Mouse (Mus musculus): ENCODE results near the gene Tent2. TPM values are rescaled to one million over a fixed set of nuclear protein-coding genes. Genes with fewer than 3 reads are reported as not detected.
A peak's percentile ranks its signal among the peaks of the same experiment; 100 is the strongest.
"Not testable (repeated sequence)": the region's sequence is repeated elsewhere in the genome, so short reads cannot be mapped to it uniquely, and the experiment has no call there.

The Tent2 gene
- polyA plus RNA-seq, 1 experiment from 2014 or later: 72.1 TPM

DNA sequence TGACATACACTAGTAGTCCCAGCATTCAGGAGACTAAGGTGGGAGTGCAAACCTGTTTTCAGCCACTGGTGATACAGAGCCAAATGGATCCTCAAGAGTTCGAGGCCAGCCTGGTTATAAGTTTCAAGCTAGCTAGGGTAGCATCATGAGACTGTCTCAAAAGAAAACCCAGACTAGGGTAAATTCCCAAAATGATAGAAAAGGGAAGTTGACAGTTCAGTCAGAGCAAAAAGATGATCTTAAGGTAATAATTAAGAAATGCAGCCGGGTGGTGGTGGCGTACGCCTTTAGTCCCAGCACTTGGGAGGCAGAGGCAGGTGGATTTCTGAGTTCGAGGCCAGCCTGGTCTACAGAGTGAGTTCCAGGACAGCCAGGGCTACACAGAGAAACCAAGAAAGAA, 4.4 kb downstream of the Tent2 start:
- Histone ChIP-seq H3K4me1 (peaks cover 18% of the 10 kb centered on the region), H3K36me3 (peaks cover 15% of the 10 kb centered on the region)
- not testable (repeated sequence) for H3K4me2 ChIP-seq (replicated peaks); H3K9ac ChIP-seq; H3K27me3 ChIP-seq; H3K4me3 ChIP-seq; ATAC-seq (ENCODE audit: low FRiP score, low read depth); H3K27ac ChIP-seq; H3K9me3 ChIP-seq
- WGBS: 96% methylated on average over 5 of the region's 5 CpGs

- no peaks in the 10 kb centered on the region for H3K27me3 ChIP-seq
- no peak overlapping the region for H3K4me3 ChIP-seq
- ATAC-seq (ENCODE audit: low FRiP score, low read depth): no peak
- peaks cover 41% of the 10 kb centered on the region for H3K36me3 ChIP-seq
- no peaks in the 10 kb centered on the region for H3K4me1 ChIP-seq
- WGBS: 98% methylated on average over 1 of the region's 1 CpGs
- H3K9me3 ChIP-seq: no peaks in the 10 kb centered on the region
- H3K4me2 ChIP-seq (replicated peaks): no peak overlapping the region
- H3K9ac ChIP-seq: no peak overlapping the region
- H3K27ac ChIP-seq: no peak overlapping the region
Measured at GRCm38 (mm10) chr13:93180351-93180750, 11.8 kb downstream of the Tent2 start.

GRCm38 (mm10) chr13:93179522-93179921, 12.7 kb downstream of the Tent2 start:
- Histone ChIP-seq H3K27ac (no peak overlapping the region), H3K9ac (no peak overlapping the region), H3K4me1 (no peaks in the 10 kb centered on the region), H3K4me3 (no peak overlapping the region), H3K4me2 (replicated peaks) (no peak overlapping the region), H3K9me3 (no peaks in the 10 kb centered on the region), H3K27me3 (no peaks in the 10 kb centered on the region), H3K36me3 (peaks cover 46% of the 10 kb centered on the region)
- ATAC-seq (ENCODE audit: low FRiP score, low read depth): no peak
- WGBS: 89% methylated on average over 2 of the region's 2 CpGs

- H3K4me3 ChIP-seq: no peak overlapping the region
- no peak overlapping the region for H3K27ac ChIP-seq
- H3K4me1 ChIP-seq: no peaks in the 10 kb centered on the region
- no peak overlapping the region for H3K9ac ChIP-seq
- no peak overlapping the region for H3K4me2 ChIP-seq (replicated peaks)
- H3K36me3 ChIP-seq: peaks cover 42% of the 10 kb centered on the region
- ATAC-seq (ENCODE audit: low FRiP score, low read depth): no peak
- H3K27me3 ChIP-seq: no peaks in the 10 kb centered on the region
- no peaks in the 10 kb centered on the region for H3K9me3 ChIP-seq
Measured at GRCm38 (mm10) chr13:93177571-93177970, 14.6 kb downstream of the Tent2 start.

GRCm38 (mm10) chr13:93163303-93163702, 28.9 kb downstream of the Tent2 start:
- H3K4me3 ChIP-seq: no peak overlapping the region
- peaks cover 43% of the 10 kb centered on the region for H3K36me3 ChIP-seq
- ATAC-seq (ENCODE audit: low FRiP score, low read depth): no peak
- H3K27me3 ChIP-seq: no peaks in the 10 kb centered on the region
- H3K9ac ChIP-seq: no peak overlapping the region
- no peak overlapping the region for H3K27ac ChIP-seq
- no peaks in the 10 kb centered on the region for H3K4me1 ChIP-seq
- 93% methylated on average over 4 of the region's 4 CpGs for WGBS
- no peak overlapping the region for H3K4me2 ChIP-seq (replicated peaks)
- no peaks in the 10 kb centered on the region for H3K9me3 ChIP-seq

DNA sequence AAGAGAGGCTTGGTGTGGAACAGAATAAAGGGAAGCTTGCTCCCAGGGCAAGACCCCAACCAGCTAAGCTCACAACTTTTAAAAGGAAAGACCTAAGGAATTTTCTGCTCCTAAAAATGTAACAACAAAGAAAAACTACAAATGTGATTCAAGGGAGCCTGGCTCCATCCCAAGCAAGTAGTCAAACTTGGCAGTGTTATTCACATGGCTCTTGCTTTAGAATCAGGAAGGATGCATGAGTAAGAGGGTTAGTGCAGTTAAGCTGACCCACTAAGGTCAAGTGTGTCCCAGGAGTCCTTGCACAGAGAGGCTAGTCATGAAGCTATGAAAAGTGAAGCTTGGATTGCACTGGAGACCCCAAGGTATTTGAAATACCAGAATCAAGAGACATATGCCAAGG, 29.7 kb downstream of the Tent2 start:
- Histone ChIP-seq H3K36me3 (peaks cover 42% of the 10 kb centered on the region), H3K4me3 (no peak overlapping the region), H3K27me3 (no peaks in the 10 kb centered on the region), H3K27ac (no peak overlapping the region), H3K4me1 (no peaks in the 10 kb centered on the region), H3K9ac (no peak overlapping the region), H3K9me3 (no peaks in the 10 kb centered on the region), H3K4me2 (replicated peaks) (no peak overlapping the region)
- no peak for ATAC-seq (ENCODE audit: low FRiP score, low read depth)

DNA sequence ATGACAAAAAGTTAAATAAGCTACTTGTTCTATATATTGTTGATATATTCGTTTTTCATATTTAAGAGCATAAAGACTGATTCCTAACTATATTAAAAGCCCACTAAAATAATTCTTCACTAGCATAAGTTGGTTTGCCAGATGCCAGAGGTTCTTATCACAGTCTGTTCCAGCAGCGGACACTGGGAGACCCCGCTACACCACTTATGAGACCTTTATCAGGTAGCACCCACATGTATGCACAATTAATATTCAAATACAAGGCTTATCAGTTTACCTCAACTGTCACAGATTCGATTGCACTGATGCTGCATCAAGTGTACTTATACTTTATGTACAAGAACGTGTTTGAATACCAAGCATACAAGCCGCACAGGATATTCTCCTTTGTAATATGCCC, 33.9 kb downstream of the Tent2 start:
- no peak overlapping the region for H3K9ac ChIP-seq
- no peaks in the 10 kb centered on the region for H3K4me1 ChIP-seq
- no peak for ATAC-seq (ENCODE audit: low FRiP score, low read depth)
- no peaks in the 10 kb centered on the region for H3K27me3 ChIP-seq
- H3K9me3 ChIP-seq: no peaks in the 10 kb centered on the region
- WGBS: 94% methylated on average over 6 of the region's 6 CpGs
- H3K4me3 ChIP-seq: no peak overlapping the region
- peaks cover 32% of the 10 kb centered on the region for H3K36me3 ChIP-seq
- no peak overlapping the region for H3K4me2 ChIP-seq (replicated peaks)
- no peak overlapping the region for H3K27ac ChIP-seq

- Histone ChIP-seq H3K9ac (no peak overlapping the region), H3K27ac (no peak overlapping the region), H3K4me1 (no peaks in the 10 kb centered on the region), H3K27me3 (no peaks in the 10 kb centered on the region), H3K9me3 (no peaks in the 10 kb centered on the region), H3K4me2 (replicated peaks) (no peak overlapping the region), H3K4me3 (no peak overlapping the region), H3K36me3 (peaks cover 34% of the 10 kb centered on the region)
- ATAC-seq (ENCODE audit: low FRiP score, low read depth): no peak
- 74% methylated on average over 1 of the region's 1 CpGs for WGBS
Measured at GRCm38 (mm10) chr13:93153280-93153679, 38.9 kb downstream of the Tent2 start.

DNA sequence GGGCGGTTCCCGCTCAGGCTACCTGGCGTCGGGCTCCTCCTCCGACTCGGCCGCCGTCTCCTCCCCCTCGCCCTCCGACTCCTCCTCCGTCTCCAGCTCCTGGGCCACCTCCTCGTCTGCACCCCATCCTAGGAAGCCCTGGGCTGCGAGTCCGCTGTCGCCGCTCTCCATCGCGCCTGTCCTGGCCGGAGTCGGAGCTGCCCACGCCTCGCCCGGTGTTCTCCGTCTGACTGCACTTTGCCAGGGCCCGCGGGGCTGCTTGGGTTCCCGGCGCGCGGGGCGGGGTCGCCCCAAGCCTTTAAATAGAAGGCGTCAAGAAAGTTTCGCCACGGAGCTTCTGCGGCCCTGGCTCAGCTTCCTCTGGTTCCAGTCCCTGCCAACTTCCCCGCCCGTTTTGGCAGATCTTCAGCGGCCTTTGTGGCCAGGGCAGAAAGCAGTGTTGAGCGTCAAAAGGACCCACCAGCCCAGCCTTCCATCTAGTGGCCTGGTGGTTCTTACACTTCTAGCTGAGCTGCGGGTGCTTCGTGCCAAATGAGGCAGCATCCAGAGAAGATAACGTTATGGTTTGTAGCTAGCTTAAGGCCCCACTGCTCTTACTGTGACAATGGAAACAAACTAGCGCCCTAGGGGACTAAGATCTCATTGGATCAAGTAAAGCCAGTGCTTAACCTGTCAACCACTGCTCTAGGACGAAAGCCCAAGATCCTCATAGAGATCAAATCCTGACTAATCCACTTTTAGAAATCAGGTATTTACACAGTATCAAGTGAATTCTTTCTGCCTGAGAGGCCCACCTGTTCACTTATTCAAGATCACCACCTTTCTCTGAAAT, 47.6 kb downstream of the Tent2 start, which contains the start of gene Cmya5:
Cmya5 (minus strand) TSS at position 389 of the 832 bp plus-strand sequence.
- Histone ChIP-seq H3K27me3 (no peaks in the 10 kb centered on the region), H3K9ac (peak within 1 kb of the TSS; percentile 73), H3K27ac (0 out of 2 replicates have a peak within 1 kb of the TSS, but pooled peaks have one; percentile 58), H3K36me3 (peaks cover 13% of the 10 kb centered on the region), H3K4me3 (peak within 1 kb of the TSS; percentile 58), H3K4me1 (peaks cover 14% of the 10 kb centered on the region), H3K4me2 (replicated peaks) (peak within 1 kb of the TSS; percentile 90), H3K9me3 (no peaks in the 10 kb centered on the region)
- 1% methylated on average over 45 of the region's 45 CpGs for WGBS
- ATAC-seq (ENCODE audit: low FRiP score, low read depth): peak; percentile 85

DNA sequence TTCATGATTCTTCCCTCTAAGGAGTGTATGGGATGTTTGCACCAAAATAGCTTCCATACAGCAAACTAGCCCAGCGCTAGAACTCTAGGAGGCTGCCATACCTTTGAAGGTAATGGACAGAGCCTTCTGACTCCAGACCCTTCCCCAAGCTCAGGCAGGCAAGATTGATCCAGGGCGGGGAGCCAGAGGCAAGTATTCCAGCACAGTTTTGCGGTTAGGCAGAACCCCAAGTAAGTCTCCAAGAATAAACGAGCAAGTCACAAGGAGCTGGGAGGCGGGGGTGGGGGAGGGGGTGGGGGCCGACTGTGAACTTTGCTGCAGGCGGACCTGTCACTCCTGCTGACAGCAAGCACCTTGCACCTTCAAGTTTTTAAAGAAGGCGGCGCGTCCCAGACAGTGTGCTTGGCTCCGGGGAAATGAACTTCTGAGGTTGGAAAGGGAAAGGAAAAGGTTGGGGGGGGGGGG, 48.3 kb downstream of the Tent2 start:
- Histone ChIP-seq H3K27ac (no peak overlapping the region), H3K36me3 (peaks cover 6% of the 10 kb centered on the region), H3K4me3 (peak overlapping the region; percentile 58), H3K27me3 (no peaks in the 10 kb centered on the region), H3K9me3 (no peaks in the 10 kb centered on the region), H3K4me2 (replicated peaks) (peak overlapping the region; percentile 90), H3K9ac (peak overlapping the region; percentile 73), H3K4me1 (peaks cover 14% of the 10 kb centered on the region)
- ATAC-seq (ENCODE audit: low FRiP score, low read depth): peak; percentile 72
- WGBS: 15% methylated on average over 11 of the region's 11 CpGs

- H3K9ac ChIP-seq: no peak overlapping the region
- H3K4me2 ChIP-seq (replicated peaks): no peak overlapping the region
- no peak overlapping the region for H3K4me3 ChIP-seq
- 94% methylated on average over 6 of the region's 6 CpGs for WGBS
- H3K9me3 ChIP-seq: no peaks in the 10 kb centered on the region
- H3K27me3 ChIP-seq: no peaks in the 10 kb centered on the region
- ATAC-seq (ENCODE audit: low FRiP score, low read depth): no peak
- no peaks in the 10 kb centered on the region for H3K36me3 ChIP-seq
- H3K27ac ChIP-seq: no peak overlapping the region
- peaks cover 21% of the 10 kb centered on the region for H3K4me1 ChIP-seq
Measured at GRCm38 (mm10) chr13:93141184-93141583, 51.0 kb downstream of the Tent2 start.

DNA sequence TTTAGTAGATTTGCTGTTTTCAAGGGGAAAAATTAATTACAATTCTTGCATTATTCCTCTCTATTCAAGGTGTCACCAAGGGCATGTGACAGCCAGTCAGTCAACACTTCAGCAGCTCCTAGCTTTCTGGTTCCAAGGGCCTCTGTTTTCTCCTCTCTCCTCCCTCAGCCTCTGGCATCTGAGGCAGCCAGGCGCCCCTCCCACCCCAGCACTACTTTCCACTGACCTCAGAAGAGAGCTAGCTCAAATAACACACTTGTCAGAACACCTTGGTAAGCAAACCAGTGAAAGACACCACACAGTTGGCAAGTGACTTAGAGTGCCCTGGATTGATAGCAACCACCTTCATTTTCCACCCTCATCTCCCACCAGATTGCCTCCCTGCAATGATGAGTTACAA, 54.1 kb downstream of the Tent2 start:
- no peaks in the 10 kb centered on the region for H3K9me3 ChIP-seq
- no peak overlapping the region for H3K27ac ChIP-seq
- no peak overlapping the region for H3K4me2 ChIP-seq (replicated peaks)
- no peak overlapping the region for H3K9ac ChIP-seq
- no peaks in the 10 kb centered on the region for H3K36me3 ChIP-seq
- H3K4me3 ChIP-seq: no peak overlapping the region
- 83% methylated on average over 1 of the region's 1 CpGs for WGBS
- peaks cover 6% of the 10 kb centered on the region for H3K4me1 ChIP-seq
- no peak for ATAC-seq (ENCODE audit: low FRiP score, low read depth)
- no peaks in the 10 kb centered on the region for H3K27me3 ChIP-seq

DNA sequence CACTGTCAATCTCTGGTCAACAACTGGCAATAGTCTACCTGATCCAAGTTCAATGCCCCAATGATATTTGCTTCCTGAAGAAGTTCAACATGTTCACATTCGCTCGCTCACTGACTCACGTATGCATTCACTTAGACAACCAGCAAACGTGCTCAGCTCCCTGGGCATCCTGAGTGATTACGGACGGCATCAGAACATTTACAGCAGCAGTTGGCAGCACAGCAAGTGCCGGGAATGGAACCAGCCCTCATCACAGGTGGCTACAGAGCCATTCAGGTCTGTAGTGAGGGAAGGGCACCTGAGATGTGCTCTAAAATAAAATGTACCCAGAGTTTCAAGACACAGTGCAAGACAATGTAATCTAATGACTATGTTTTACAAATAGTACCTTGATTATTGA, 55.1 kb downstream of the Tent2 start:
- Histone ChIP-seq H3K9me3 (no peaks in the 10 kb centered on the region), H3K4me1 (peaks cover 6% of the 10 kb centered on the region), H3K27me3 (no peaks in the 10 kb centered on the region), H3K27ac (no peak overlapping the region), H3K4me3 (no peak overlapping the region), H3K36me3 (no peaks in the 10 kb centered on the region), H3K4me2 (replicated peaks) (no peak overlapping the region), H3K9ac (no peak overlapping the region)
- 71% methylated on average over 7 of the region's 7 CpGs for WGBS
- ATAC-seq (ENCODE audit: low FRiP score, low read depth): no peak
